Mouse (Mus musculus) bone marrow macrophage, adult 2 months (primary cell): ENCODE data around the gene Gpr107.

Source experiments
- CTCF ChIP-seq: IDR thresholded peaks from 2 replicates; pipeline ENCODE4 v1.5.1; 2012; ENCODE audit warnings: low read depth, mild to moderate bottlenecking, low read length, moderate library complexity
- POLR2A ChIP-seq: IDR thresholded peaks from 2 replicates; pipeline ENCODE4 v1.6.1; 2012; ENCODE audit warnings: mild to moderate bottlenecking, low read depth, low read length, borderline replicate concordance

DNA sequence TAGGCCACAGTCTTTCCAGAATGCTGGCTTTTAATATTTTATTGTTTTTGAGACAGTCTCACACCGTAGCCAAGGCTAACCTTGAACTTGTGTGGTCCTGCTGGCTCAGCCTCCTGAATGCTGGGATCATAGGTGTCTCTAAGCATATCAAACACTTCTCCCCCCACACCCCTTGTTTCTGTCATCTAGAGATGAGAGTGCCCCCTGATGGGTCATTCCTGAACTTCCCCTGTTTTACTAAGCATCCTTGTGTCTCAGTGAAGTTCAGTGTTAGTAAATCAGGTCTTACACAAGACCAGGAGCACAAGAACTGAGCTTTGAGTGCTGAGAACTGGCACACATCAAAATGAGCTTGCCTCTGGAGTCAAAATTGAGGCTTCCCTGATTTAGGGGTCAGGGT is 31.7 kb downstream of the Gpr107 start:
- TF ChIP-seq POLR2A (no peak), CTCF (no peak)
